Mouse (Mus musculus) embryonic facial prominence, embryonic 14.5 days (tissue): ENCODE results near the gene Hoxc11. TPM values are rescaled to one million over a fixed set of nuclear protein-coding genes. Genes with fewer than 3 reads are reported as not detected.

Experiments
- ATAC-seq: fragments of 200-750 bp; cut with Nextera tagmentation; 2 replicates; pipeline ENCODE4 v1.8.0; 2017; ENCODE audit warnings: low read depth, moderate number of reproducible peaks, moderate TSS enrichment
- DNase-seq: peaks from one replicate; pipeline ENCODE4 v3.0.0-alpha.2; 2015; ENCODE audit warnings: low spot score
- H3K27ac ChIP-seq: fragments of 300-500 bp; sonication (generic); replicated peaks from 2 replicates; pipeline ENCODE4 v1.5.1; 2014; ENCODE audit warnings: low read depth, mild to moderate bottlenecking, low read length, moderate library complexity
- H3K27me3 ChIP-seq: fragments of 300-500 bp; sonication (generic); replicated peaks from 2 replicates; pipeline ENCODE4 v1.6.1; 2014; ENCODE audit warnings: low read length; ENCODE audit not compliant: control insufficient read depth, insufficient read depth
- H3K36me3 ChIP-seq: fragments of 300-500 bp; sonication (generic); 2 replicates; pipeline ENCODE4 v1.6.1; 2014; ENCODE audit warnings: low read length, mixed read lengths; ENCODE audit not compliant: control insufficient read depth, insufficient read depth
- H3K4me1 ChIP-seq: fragments of 300-500 bp; sonication (generic); 2 replicates; pipeline ENCODE4 v1.6.1; 2014; ENCODE audit warnings: antibody characterized with exemption, low read length; ENCODE audit not compliant: control insufficient read depth, insufficient read depth
- H3K4me2 ChIP-seq: fragments of 300-500 bp; sonication (generic); 2 replicates; pipeline ENCODE4 v1.6.1; 2014; ENCODE audit warnings: low read depth, mild to moderate bottlenecking, low read length, moderate library complexity, mixed read lengths
- H3K4me3 ChIP-seq: fragments of 300-500 bp; sonication (generic); 2 replicates; pipeline ENCODE4 v1.5.1; 2014; ENCODE audit warnings: low read depth, mild to moderate bottlenecking, low read length
- H3K9ac ChIP-seq: fragments of 300-500 bp; sonication (generic); 2 replicates; pipeline ENCODE4 v1.6.1; 2014; ENCODE audit warnings: low read depth, mild to moderate bottlenecking, low read length, moderate library complexity, mixed read lengths
- H3K9me3 ChIP-seq: fragments of 300-500 bp; sonication (generic); 2 replicates; pipeline ENCODE4 v1.6.1; 2016; ENCODE audit warnings: low read length; ENCODE audit not compliant: control insufficient read depth
- WGBS: fragments of 180-500 bp; shearing (Covaris S2); extraction: QIAGEN DNeasy Blood & Tissue Kit; methylation state at CpG from one replicate; pipeline ENCODE4 v1.1.7; 2014; 5-methylcytosine and 5-hydroxymethylcytosine counted together
- polyA plus RNA-seq: library from polyadenylated mRNA; unstranded; fragments of >200 nt; fragmentation: Nextera tagmentation; extraction: Ambion mirVana; gene quantifications from 2 replicates; pipeline ENCODE4 v1.2.1, GENCODE M21; 2014

Gene Hoxc11
- polyA plus RNA-seq, 1 experiment from 2014 or later: not detected

DNA sequence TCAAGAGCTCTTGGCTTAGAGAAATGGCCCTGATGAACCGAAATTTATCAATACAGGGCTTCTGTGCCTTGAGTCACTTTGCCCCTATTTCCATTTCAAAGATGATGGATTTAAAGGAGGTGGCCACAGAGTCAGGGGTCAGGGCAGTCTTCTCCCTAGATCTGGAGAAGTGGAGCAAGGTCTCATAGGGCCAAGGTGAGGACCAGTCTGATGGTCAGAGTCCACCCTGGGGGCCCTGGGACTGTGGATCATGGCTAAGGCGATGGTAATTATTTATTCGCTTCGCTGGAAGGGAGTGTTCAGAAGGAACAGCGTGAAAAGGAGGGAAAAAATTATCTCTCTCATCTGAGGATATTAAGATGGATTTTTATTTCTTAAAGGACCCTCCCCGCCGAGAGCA lies 20.8 kb downstream of the Hoxc11 start:
- no peak overlapping the region for H3K9ac ChIP-seq
- no peaks in the 10 kb centered on the region for H3K9me3 ChIP-seq
- no peak overlapping the region for H3K4me2 ChIP-seq
- H3K27me3 ChIP-seq: peaks cover 100% of the 10 kb centered on the region
- no peaks in the 10 kb centered on the region for H3K4me1 ChIP-seq
- no peaks in the 10 kb centered on the region for H3K36me3 ChIP-seq
- ATAC-seq (no peak), DNase-seq (no peak)
- WGBS: 7% methylated on average over 7 of the region's 7 CpGs
- H3K4me3 ChIP-seq: no peak overlapping the region
- H3K27ac ChIP-seq: no peak overlapping the region

DNA sequence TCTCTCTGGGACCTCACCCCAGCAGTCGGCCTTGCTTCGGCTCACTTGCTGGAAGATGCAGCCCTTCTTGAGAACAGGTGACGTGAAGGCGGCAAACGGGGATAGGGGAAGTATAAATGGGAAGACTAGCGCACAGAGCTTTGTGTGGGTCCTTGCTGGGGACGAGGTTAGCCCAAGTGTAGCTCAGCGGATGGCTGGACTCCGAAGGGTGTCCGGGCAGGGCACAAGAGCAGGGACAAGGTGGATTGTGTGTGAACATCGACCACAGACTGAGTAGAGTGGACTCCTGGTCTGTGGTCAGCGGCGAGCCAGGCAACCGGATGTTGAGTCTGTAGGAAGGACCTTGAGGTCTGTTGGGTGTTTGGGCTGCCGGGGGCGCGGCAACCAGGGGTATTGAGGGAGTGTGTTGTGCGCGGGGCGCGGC lies 21.5 kb downstream of the Hoxc11 start:
- Histone ChIP-seq H3K4me2 (no peak overlapping the region), H3K27me3 (peaks cover 100% of the 10 kb centered on the region), H3K9ac (no peak overlapping the region), H3K4me3 (no peak overlapping the region), H3K36me3 (no peaks in the 10 kb centered on the region), H3K27ac (no peak overlapping the region), H3K9me3 (no peaks in the 10 kb centered on the region), H3K4me1 (no peaks in the 10 kb centered on the region)
- WGBS: 0% methylated on average over 21 of the region's 21 CpGs
- DNase-seq (no peak), ATAC-seq (no peak)

DNA sequence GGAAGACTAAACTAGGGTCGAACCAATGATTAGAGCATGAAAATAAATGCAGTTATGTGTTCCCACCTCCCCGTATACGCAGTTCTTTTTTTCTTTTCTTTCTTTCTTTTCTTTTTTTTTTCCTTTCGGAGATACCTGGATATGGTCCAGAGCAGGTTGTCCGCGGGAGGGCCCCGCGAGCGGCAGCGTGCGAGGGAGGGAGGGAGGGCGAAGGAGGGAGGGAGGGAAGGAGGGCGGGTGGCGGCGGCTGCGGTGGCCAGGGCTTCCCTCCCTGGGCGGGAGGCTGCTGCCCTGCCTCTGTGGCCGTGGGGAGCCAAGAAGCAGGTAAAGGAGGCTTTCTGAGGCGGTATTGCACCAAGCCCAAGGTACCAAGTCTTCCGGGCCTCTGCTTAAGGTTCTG lies 21.9 kb downstream of the Hoxc11 start, which contains the start of gene Hoxc9:
Gene Hoxc9 (plus strand): TSS at position 269 of the 400 bp plus-strand sequence.
- WGBS: 3% methylated on average over 17 of the region's 20 CpGs
- no peak for DNase-seq

DNA sequence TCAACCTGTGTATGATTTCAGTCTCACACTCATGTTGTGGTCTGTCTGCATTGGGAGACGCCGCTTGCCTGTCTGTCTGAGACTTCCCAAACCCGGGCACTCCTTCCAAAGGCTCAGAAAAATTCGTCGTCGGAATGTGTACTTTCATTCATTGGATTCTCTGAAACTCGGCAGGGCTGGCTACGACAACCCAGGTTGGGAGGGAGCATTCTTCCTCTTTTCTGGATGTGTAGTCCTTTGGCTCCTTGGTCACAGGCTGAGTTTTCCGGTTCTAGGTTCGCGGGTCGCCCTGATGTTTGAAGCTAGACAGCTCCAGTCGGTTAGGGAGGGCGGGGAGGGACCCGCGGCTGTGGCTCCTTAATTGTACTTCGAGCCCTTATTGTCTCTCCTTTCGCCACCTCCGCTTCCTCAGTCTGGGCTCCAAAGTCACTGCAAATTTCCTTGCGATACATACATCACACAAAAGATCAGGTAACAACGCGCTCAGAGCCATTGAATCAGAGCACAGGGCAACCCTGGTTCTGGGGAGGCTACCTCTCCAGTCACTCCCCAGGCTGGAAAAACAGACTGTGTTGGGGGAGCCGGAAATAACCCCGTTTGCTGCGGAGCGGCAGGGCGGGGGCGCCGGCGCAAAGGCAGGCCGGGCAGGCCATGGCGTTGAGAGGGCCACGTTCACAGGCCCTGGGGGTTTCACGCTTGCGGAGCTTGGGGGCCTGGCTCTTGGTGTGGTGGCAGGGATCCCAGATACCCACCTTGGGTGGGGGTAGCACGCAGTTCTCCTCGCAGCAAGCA lies 22.6 kb downstream of the Hoxc11 start:
- Histone ChIP-seq H3K9me3 (no peaks in the 10 kb centered on the region), H3K27me3 (peaks cover 100% of the 10 kb centered on the region), H3K4me1 (no peaks in the 10 kb centered on the region), H3K9ac (no peak overlapping the region), H3K36me3 (no peaks in the 10 kb centered on the region), H3K27ac (no peak overlapping the region), H3K4me2 (no peak overlapping the region), H3K4me3 (no peak overlapping the region)
- DNase-seq: no peak
- no peak for ATAC-seq
- WGBS: under 1% methylated on average over 36 of the region's 37 CpGs

More for the DNA sequence above, 21.9 kb downstream of the Hoxc11 start, which contains the start of gene Hoxc9:
- Histone ChIP-seq H3K4me2 (no peak within 1 kb of the TSS), H3K4me3 (no peak within 1 kb of the TSS), H3K9ac (no peak within 1 kb of the TSS), H3K4me1 (no peaks in the 10 kb centered on the region), H3K27ac (no peak within 1 kb of the TSS), H3K36me3 (no peaks in the 10 kb centered on the region), H3K27me3 (peaks cover 100% of the 10 kb centered on the region), H3K9me3 (no peaks in the 10 kb centered on the region)
- ATAC-seq: no peak

DNA sequence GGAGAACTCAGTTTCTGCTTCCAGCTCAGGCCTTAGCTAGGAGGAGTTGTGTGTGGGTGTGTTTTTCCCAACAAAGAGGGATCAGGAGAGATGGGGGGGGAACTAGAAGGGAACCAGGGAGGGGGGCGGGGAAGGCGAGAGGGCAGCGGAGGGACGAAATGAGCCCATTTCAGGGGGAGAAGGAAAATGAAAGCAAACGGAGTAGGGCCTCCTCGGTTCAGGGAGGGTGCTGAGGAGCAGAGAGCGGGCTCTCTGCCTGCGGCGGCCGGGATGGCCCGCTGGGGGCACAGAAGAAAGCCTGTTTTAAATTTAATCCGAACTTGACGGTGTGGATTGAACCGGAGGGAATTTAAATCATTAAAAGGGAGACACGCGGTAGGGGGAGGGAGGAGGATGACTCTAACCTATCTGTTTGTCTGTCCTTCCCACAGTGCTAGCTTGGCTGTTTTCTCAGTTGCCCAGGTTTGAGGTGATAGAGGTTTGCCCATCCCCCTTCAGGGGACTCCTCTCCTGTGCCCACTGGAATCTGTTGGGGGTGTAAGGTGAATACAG lies 23.3 kb downstream of the Hoxc11 start:
- no peak overlapping the region for H3K27ac ChIP-seq
- H3K4me3 ChIP-seq: no peak overlapping the region
- H3K9me3 ChIP-seq: no peaks in the 10 kb centered on the region
- no peak for ATAC-seq
- WGBS: 3% methylated on average over 16 of the region's 16 CpGs
- no peak for DNase-seq
- peaks cover 100% of the 10 kb centered on the region for H3K27me3 ChIP-seq
- H3K4me2 ChIP-seq: no peak overlapping the region
- H3K9ac ChIP-seq: no peak overlapping the region
- no peaks in the 10 kb centered on the region for H3K4me1 ChIP-seq
- no peaks in the 10 kb centered on the region for H3K36me3 ChIP-seq

DNA sequence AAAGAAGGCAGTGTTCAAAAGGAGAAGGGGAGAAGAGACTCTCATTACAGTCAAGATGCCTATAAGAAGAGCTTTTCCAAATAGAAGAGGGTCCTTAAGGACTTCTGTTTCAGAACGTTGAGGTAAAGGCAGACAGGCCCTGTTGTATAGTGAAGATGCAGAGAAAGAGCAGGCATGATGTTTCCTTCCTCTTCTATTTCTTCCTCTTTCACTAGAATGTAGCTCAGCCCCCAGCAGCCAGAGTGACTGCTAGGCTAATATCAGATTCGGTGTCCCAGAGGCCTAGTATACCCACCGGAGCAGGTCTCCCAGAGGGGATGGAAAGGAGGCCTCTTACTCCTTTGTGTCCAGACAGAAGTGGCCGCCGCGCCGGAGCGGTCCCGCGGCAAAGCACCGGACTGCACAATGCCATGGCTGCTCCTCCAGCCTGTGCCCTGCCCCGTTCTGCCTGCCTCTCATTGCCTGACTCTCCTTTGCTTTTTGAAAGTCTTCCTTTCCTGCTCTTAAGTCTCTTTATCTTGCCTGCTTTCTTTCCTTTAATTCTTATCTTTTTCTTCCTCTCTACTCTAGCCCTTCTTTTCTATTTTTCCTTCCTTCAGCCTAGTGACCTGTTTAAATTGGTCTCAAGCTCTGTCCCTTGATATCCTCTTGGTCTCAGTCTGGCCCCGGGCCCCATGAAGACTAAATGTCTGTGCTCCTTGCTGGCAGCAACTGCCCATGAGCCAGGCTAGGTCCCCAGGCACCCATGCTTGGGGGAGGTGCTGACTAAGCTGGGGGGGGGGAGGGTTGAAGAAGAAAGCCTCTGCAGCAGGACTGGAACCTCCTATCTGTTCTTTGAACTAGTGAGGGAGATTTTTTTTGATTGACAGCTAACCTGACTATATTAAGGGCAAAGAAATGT lies 24.6 kb downstream of the Hoxc11 start:
- H3K4me1 ChIP-seq: no peaks in the 10 kb centered on the region
- 7% methylated on average over 13 of the region's 13 CpGs for WGBS
- no peak overlapping the region for H3K27ac ChIP-seq
- H3K9ac ChIP-seq: no peak overlapping the region
- no peak overlapping the region for H3K4me2 ChIP-seq
- ATAC-seq (no peak), DNase-seq (no peak)
- H3K4me3 ChIP-seq: no peak overlapping the region
- no peaks in the 10 kb centered on the region for H3K36me3 ChIP-seq
- no peaks in the 10 kb centered on the region for H3K9me3 ChIP-seq
- peaks cover 100% of the 10 kb centered on the region for H3K27me3 ChIP-seq

DNA sequence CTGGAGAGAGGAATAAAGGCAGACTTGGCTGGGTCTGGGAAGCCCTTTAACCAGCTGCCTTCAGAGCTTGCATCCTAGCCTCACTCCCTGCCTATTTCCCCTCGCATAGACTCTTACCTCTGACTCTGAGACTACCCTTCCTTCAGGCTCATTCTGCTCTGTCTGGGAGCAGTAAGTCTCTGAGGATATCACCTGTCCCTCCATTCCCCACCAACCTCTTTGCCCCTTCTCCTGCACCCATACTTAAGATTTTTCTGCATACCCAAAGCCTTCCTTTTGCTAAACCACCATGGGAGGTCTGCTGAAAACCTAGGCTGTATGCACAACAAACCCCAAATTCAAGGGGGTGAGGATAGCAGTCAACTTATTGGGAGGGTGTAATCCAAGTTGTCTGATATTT lies 25.7 kb downstream of the Hoxc11 start:
- Histone ChIP-seq H3K4me2 (no peak overlapping the region), H3K4me3 (no peak overlapping the region), H3K27ac (no peak overlapping the region), H3K36me3 (no peaks in the 10 kb centered on the region), H3K9me3 (no peaks in the 10 kb centered on the region), H3K27me3 (peaks cover 99% of the 10 kb centered on the region), H3K4me1 (no peaks in the 10 kb centered on the region), H3K9ac (no peak overlapping the region)
- 0% methylated on average over 1 of the region's 1 CpGs for WGBS
- DNase-seq: no peak
- ATAC-seq: no peak

DNA sequence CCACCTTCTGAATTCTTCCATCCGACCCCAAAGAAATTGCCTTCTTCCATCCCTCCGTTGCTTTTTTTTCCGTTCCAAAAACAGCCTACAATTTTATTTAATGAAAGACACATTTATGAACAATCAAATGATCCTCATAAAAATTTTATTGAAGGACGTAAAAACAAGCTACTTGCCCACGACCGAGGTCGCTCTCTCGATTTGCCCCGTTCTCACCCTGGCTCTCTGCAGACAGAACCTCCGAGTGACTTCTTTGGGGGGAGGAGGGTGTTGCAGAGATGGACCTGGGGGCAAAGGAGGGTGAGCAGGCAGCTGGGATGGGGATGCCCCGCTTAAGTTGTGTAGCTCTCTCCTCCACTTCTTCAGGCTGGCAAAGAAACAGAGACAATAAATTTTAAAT lies 26.1 kb downstream of the Hoxc11 start:
- H3K4me2 ChIP-seq: no peak overlapping the region
- H3K4me3 ChIP-seq: no peak overlapping the region

More for the DNA sequence above, 26.1 kb downstream of the Hoxc11 start:
- Histone ChIP-seq H3K27ac (no peak overlapping the region), H3K36me3 (no peaks in the 10 kb centered on the region), H3K9ac (no peak overlapping the region), H3K27me3 (peaks cover 99% of the 10 kb centered on the region), H3K4me1 (no peaks in the 10 kb centered on the region), H3K9me3 (no peaks in the 10 kb centered on the region)
- WGBS: 4% methylated on average over 11 of the region's 11 CpGs
- DNase-seq (no peak), ATAC-seq (no peak)
